Mouse (Mus musculus) heart, embryonic 11.5 days (tissue): ENCODE results near the gene Helz2. TPM values are rescaled to one million over a fixed set of nuclear protein-coding genes. Genes with fewer than 3 reads are reported as not detected.

ENCODE experiments used
- ATAC-seq: fragments of 200-750 bp; cut with Nextera tagmentation; replicated peaks from 2 replicates; pipeline ENCODE4 v1.8.0; 2017; ENCODE audit warnings: moderate library complexity; ENCODE audit not compliant: insufficient number of reproducible peaks, low FRiP score, low TSS enrichment
- H3K27ac ChIP-seq: fragments of 300-500 bp; sonication (generic); 2 replicates; pipeline ENCODE4 v1.5.1; 2014; ENCODE audit warnings: mild to moderate bottlenecking, low read depth, low read length
- H3K27me3 ChIP-seq: fragments of 300-500 bp; sonication (generic); 2 replicates; pipeline ENCODE4 v1.6.1; 2014; ENCODE audit warnings: mild to moderate bottlenecking, low read length, mixed read lengths; ENCODE audit not compliant: control insufficient read depth, insufficient read depth
- H3K36me3 ChIP-seq: fragments of 300-500 bp; sonication (generic); 2 replicates; pipeline ENCODE4 v1.6.1; 2014; ENCODE audit warnings: mild to moderate bottlenecking, low read length, moderate library complexity, mixed read lengths; ENCODE audit not compliant: control insufficient read depth, insufficient read depth
- H3K4me1 ChIP-seq: fragments of 300-500 bp; sonication (generic); 2 replicates; pipeline ENCODE4 v1.6.1; 2014; ENCODE audit warnings: low read length; ENCODE audit not compliant: control insufficient read depth, insufficient read depth
- H3K4me2 ChIP-seq: fragments of 300-500 bp; sonication (generic); 2 replicates; pipeline ENCODE4 v1.6.1; 2014; ENCODE audit warnings: mild to moderate bottlenecking, moderate library complexity
- H3K4me3 ChIP-seq: fragments of 300-500 bp; sonication (generic); 2 replicates; pipeline ENCODE4 v1.5.1; 2014; ENCODE audit warnings: low read depth, low read length
- H3K9ac ChIP-seq: fragments of 300-500 bp; sonication (generic); 2 replicates; pipeline ENCODE4 v1.6.1; 2014; ENCODE audit warnings: mild to moderate bottlenecking, low read depth, low read length, moderate library complexity
- H3K9me3 ChIP-seq: fragments of 300-500 bp; sonication (generic); replicated peaks from 2 replicates; pipeline ENCODE4 v1.6.1; 2016; ENCODE audit warnings: low read length; ENCODE audit not compliant: control insufficient read depth
- WGBS: fragments of 180-500 bp; shearing (Covaris S2); extraction: QIAGEN DNeasy Blood & Tissue Kit; methylation state at CpG from one replicate; pipeline ENCODE4 v1.1.7; 2014; ENCODE audit not compliant: insufficient replicate concordance; 5-methylcytosine and 5-hydroxymethylcytosine counted together
- polyA plus RNA-seq: library from polyadenylated mRNA; unstranded; fragments of >200 nt; fragmentation: Nextera tagmentation; extraction: Ambion mirVana; gene quantifications from 2 replicates; pipeline ENCODE4 v1.2.1, GENCODE M21; 2014

Helz2 gene
- polyA plus RNA-seq, 1 experiment from 2014 or later, result 1.2 TPM

- H3K4me3 ChIP-seq, result peak overlapping the region; percentile 74
- H3K27ac ChIP-seq, result peak overlapping the region; percentile 69; the same call in 1 of the 2 replicates
- no peaks in the 10 kb centered on the region for H3K27me3 ChIP-seq
- H3K4me1 ChIP-seq, result peaks cover 5% of the 10 kb centered on the region
- H3K36me3 ChIP-seq, result no peaks in the 10 kb centered on the region
- WGBS, result under 1% methylated on average over 14 of the region's 14 CpGs
- no peaks in the 10 kb centered on the region for H3K9me3 ChIP-seq
- H3K4me2 ChIP-seq, result peak overlapping the region; percentile 72
- peak; percentile 69; the same call in 1 of the 2 replicates for ATAC-seq
- peak overlapping the region; percentile 94 for H3K9ac ChIP-seq
Observed at GRCm38 (mm10) chr2:181186635-181187034, 55.2 kb downstream of the Helz2 start.

GRCm38 (mm10) chr2:181180898-181181297 is 60.9 kb downstream of the Helz2 start:
- no peak overlapping the region for H3K27ac ChIP-seq
- WGBS, result 66% methylated on average over 6 of the region's 6 CpGs
- H3K36me3 ChIP-seq, result no peaks in the 10 kb centered on the region
- H3K9ac ChIP-seq, result no peak overlapping the region
- H3K4me1 ChIP-seq, result no peaks in the 10 kb centered on the region
- H3K4me3 ChIP-seq, result no peak overlapping the region
- no peaks in the 10 kb centered on the region for H3K27me3 ChIP-seq
- H3K4me2 ChIP-seq, result no peak overlapping the region
- H3K9me3 ChIP-seq, result no peaks in the 10 kb centered on the region
- ATAC-seq, result no peak

- ATAC-seq, result no peak
- 66% methylated on average over 5 of the region's 5 CpGs for WGBS
- Histone ChIP-seq H3K4me3 (no peak overlapping the region), H3K4me2 (no peak overlapping the region), H3K27ac (no peak overlapping the region), H3K4me1 (no peaks in the 10 kb centered on the region), H3K27me3 (no peaks in the 10 kb centered on the region), H3K9me3 (no peaks in the 10 kb centered on the region), H3K9ac (no peak overlapping the region), H3K36me3 (no peaks in the 10 kb centered on the region)
Observed at GRCm38 (mm10) chr2:181178471-181178870, 63.4 kb downstream of the Helz2 start.

GRCm38 (mm10) chr2:181178015-181178414 is 63.8 kb downstream of the Helz2 start:
- ATAC-seq, result no peak
- no peak overlapping the region for H3K9ac ChIP-seq
- H3K9me3 ChIP-seq, result no peaks in the 10 kb centered on the region
- no peak overlapping the region for H3K27ac ChIP-seq
- no peak overlapping the region for H3K4me3 ChIP-seq
- 69% methylated on average over 3 of the region's 3 CpGs for WGBS
- H3K36me3 ChIP-seq, result no peaks in the 10 kb centered on the region
- H3K4me2 ChIP-seq, result no peak overlapping the region
- no peaks in the 10 kb centered on the region for H3K27me3 ChIP-seq
- H3K4me1 ChIP-seq, result no peaks in the 10 kb centered on the region

Other genes with a start within 250 kb of the Helz2 start
- 0.28 and 0.70 TPM in 2 replicates for gene Chrna4, start 198.5 kb downstream of the Helz2 start, polyA plus RNA-seq
- 0.17 and 0.30 TPM in 2 replicates for gene Kcnq2, start 106.7 kb downstream of the Helz2 start, polyA plus RNA-seq
- gene Eef1a2, start 85.0 kb downstream of the Helz2 start, polyA plus RNA-seq, result 4.6 and 5.7 TPM in 2 replicates
- gene Ppdpf, start 54.8 kb downstream of the Helz2 start, polyA plus RNA-seq, result 187 and 214 TPM in 2 replicates
- not detected in 2 replicates for gene Ptk6, start 39.2 kb downstream of the Helz2 start, polyA plus RNA-seq
- 0.29 TPM in 1 of 2 replicates, not detected in the other for gene Srms, start 28.8 kb downstream of the Helz2 start, polyA plus RNA-seq
- 0.13 TPM in 1 of 2 replicates, not detected in the other for gene Fndc11, start 22.0 kb downstream of the Helz2 start, polyA plus RNA-seq
- gene Gmeb2, start 46.0 kb upstream of the Helz2 start, polyA plus RNA-seq, result 9.1 TPM in 2 replicates
- 0.52 and 0.83 TPM in 2 replicates for gene Stmn3, start 72.5 kb upstream of the Helz2 start, polyA plus RNA-seq
- 33.3 and 34.8 TPM in 2 replicates for gene Rtel1, start 77.7 kb upstream of the Helz2 start, polyA plus RNA-seq
- 21.7 and 27.3 TPM in 2 replicates for gene Zgpat, start 122.9 kb upstream of the Helz2 start, polyA plus RNA-seq
- 36.3 and 47.5 TPM in 2 replicates for gene Arfrp1, start 123.4 kb upstream of the Helz2 start, polyA plus RNA-seq
- 11.2 and 13.8 TPM in 2 replicates for gene Lime1, start 138.1 kb upstream of the Helz2 start, polyA plus RNA-seq
- 10.3 and 10.5 TPM in 2 replicates for gene Zbtb46, start 217.4 kb upstream of the Helz2 start, polyA plus RNA-seq